Mouse (Mus musculus): ENCODE data around the gene Olfr827.

Gene Olfr827

DNA sequence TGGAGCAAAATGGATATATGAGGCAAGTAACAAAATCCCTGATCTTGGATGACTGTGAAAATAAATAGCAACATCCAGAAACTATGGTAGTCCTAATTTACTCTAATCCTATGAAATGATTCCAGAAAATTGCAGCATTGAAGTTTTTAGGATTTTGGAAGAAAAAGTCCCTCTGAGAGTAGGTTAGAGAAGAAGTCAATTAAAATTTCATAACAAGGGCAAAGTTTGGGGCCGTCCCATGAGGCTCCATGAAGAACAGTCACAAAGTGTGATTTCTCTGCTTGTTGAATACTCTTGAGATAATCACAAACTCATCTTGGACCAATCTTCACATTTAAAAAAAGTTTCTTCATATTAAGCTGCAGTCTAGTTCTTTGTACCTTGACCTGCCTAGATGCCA, at the start of gene Olfr827:
Gene Olfr827, minus strand, starts transcription at position 101 of the 400 bp plus-strand sequence.
- no peak for DNase-seq (ENCODE audit: low read depth, low spot score)

DNA sequence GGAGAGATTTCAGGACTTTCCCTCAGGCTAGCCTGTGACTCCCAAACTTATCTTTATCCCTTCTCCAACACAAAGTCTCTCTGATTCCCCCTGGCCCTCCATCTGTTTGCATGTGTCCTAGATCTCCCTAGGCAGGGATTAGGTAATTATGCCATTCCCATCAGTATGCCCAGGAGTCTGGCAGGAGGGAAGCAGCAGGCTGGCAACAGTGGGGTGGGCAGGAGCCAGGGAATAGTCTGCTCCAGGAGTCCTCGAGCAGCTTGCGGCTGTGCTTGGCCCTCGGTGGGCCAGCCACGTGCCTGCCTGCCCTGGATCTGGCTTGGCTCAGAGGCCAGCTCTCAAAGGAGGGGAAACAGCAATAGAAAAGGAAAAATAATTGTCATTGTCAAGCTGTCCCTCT, 49.0 kb upstream of the Olfr827 start:
- DNase-seq (ENCODE audit: low read depth, low spot score), result no peak

DNA sequence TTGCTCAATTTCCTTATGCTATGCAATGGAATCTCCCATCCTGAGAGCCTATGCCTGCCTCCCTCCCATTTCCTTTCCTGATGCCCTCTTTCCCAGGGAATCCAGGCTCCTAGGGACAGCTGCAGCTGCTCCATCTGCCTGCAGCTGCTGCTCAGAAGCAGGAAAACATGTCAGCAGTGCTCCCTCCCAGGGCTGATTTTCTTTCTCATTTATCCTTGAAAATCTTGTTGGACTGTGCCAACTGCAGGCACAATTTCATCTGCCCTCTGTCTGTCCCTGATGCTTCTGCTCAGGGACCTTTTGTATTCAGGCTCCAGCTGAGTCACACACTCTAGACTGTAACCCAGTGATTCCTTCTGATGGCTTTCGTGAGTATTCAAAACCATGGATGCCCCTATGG, 45.3 kb upstream of the Olfr827 start:
- no peak for DNase-seq (ENCODE audit: low read depth, low spot score)

DNA sequence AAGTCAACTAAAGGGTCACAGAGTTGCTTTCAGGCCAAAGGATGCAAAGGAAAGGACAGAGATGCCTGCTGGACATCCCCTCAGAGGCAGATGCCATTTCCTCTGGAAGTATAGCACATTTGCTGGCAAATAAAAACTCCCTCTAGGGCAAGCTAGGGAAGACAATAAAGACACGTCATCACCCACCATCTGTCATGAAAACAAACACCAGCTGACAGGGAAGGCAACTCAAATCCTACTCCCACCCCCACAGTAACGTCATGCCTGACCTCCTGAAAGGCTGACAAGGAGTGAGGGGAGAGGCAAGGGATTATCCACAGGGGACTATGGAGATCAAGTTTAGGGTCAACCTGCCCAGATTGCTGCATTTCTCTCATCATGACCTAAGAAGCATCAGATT, 30.1 kb upstream of the Olfr827 start:
- DNase-seq (ENCODE audit: low read depth, low spot score), result no peak

DNA sequence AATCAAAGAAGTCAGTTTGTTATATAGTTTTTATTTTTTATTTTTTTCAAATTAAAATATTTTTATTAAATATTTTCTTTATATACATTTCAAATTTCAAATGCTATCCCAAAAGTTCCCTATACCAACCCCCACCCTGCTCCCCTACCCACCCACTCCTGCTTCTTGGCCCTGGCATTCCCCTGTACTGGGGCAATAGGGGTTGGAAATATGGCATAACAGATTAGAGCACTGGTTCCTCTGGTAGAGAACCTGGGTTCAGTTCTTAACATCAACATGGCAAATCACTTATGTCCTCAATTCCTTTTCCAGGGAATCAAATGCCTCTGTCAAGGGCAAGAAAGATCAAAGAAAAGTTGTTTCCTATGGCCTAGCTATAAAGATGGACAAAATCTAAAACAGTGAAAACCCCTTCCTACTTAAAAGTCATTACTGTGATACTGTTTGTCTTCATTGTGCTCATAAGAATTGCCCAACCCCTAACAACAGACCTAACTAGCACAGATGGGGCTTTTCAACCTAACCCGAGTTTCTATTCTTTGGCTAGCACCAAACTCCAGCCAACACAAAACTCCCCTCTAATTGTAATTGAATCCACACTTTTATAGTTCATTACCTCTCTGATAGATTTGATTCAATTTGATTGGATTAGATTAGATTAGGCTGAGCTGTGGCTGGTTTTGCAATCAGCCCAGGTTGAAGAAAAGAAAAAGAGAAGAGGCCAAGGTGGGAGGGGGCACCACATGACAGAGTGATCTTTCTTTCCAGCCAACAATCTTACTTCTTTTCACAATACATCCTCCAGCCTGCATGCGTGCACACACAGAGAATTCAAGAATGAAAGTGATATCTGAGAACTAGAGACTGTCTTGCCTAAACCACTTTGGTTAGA, 24.4 kb upstream of the Olfr827 start:
- DNase-seq (ENCODE audit: low read depth, low spot score), result no peak

DNA sequence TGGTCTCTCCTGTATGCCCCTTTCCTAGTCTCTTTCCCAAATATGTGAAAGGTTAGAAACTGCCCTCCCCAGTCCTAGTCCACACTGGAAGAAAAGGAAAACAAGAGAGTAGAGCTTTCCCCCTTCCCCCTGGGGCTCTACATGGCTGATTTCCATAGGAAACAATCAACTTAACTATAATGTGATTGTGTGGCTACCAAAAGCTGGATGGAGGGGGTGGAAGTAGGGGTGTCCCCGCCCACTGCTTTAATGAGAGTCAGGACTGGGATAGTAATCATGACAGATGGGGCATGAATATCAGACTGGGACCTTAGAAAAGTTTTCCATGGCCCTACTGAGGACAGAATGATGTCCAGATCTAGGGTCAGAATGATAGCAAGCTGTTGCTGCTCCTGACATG, 20.4 kb upstream of the Olfr827 start:
- DNase-seq (ENCODE audit: low read depth, low spot score), result no peak

DNA sequence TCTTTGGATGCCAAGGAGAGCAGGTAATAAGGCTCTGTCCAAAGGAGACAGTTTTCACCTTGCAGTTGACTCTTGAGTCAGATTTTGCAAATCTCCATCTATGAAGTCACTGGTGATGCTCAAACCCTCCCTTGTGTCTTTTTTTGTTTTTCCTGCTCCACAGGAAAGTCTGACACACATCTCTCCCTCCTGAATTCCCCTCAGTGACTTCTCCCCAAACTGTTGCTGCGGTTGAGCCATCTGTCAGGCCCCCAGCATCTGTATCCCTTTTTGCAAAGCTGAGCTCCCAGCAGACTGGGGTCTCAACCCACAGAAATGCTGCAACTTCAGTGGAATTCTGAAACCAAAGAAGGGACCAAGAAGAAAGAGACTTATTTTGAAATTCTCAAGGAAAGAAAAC, 17.9 kb upstream of the Olfr827 start:
- DNase-seq (ENCODE audit: low read depth, low spot score), result no peak

DNA sequence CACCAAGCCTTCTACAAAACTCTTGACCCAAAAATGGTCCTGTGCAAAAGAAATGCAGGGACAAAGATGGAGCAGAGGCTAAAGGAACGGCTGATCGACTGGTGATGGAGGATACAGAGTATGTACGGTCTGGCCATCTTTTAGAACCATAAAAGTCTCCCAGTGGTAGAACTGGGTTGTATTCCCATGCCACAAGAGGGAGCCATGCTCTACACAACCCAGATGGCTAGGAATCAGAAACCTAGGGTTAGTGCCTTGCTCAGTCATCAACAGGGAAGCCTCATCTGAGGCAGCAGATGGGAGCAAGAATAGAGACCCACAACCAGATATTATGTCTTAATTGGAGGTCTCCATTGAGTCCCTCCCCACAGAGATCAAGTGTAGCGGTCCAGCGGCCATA, 15.4 kb upstream of the Olfr827 start:
- no peak for DNase-seq (ENCODE audit: low read depth, low spot score)

DNA sequence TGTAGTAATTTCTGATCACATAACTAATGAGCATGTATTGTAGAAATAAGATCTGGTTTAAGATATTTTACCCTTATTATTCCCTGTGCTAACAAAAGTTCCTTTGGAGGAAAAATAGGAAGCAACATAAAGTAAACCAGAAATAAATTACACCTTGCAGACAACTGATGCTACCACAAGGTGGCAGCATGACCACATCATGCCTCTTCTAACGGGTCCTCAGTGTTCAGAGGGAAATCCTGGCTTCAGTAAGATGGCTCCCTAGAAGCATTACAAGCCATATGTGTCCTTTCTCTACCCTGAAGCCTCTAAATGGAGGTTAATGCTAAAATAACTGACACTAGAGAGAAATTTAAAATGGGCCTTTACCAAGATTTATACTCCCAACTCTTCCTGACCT, 14.0 kb upstream of the Olfr827 start:
- DNase-seq (ENCODE audit: low read depth, low spot score), result peak; percentile 69

DNA sequence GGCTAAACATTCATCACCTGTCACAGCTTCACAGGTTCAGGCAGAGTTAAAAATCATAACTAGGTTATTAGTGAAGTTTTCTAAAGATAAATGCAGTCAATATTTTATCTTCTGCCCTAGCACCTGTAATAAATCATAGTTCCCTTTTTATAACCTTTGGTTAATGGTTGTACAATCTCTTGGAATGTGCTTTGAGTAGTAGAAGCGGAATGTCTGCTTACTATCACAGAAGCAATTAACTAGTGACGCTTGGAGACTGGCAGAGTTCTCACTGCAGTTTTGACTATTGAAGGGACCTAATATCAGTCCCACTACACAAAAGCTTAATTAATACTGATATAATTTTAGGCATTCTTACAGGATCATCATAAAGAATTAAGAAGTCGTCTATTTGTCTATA, 10.8 kb upstream of the Olfr827 start:
- DNase-seq (ENCODE audit: low read depth, low spot score), result no peak

DNA sequence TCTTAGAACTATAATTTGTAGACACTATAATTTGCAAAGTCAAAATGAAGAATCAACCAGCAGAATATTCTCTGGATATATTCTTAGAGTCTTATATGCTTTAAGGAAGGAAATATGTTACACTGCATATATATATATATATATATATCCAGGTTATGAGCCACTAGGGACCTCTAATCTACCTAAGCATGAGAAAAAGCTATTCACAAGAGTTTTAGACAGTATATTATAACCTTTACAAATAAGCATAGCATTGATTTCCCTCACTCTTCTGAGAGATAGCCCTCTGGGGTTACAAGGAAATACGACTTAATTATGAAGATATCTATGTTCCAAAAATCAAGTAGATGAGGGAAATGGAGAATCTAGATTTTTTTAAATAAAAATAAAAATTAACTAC, 30.1 kb downstream of the Olfr827 start, which contains the start of gene Olfr826:
Gene Olfr826, minus strand, starts transcription at position 101 of the 400 bp plus-strand sequence.
- no peak for DNase-seq (ENCODE audit: low read depth, low spot score)

DNA sequence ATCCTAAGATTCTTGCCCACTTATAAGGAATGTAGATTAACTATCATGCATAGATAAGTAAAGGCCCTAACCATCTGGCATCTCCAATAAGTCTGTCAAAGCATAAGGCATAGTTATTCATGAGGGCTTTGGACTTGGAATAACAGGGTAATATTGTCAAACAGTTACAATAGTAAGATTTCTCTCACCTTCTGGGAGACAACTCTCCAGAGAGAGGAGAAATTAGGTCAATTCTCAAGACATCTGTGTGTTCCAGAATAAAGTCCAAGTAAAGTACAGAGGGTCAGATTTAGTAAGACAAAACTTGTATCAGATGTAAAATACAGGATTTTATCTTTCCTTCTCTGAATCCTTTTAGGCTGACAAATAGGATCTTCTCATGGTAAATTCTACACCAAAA, 47.5 kb downstream of the Olfr827 start, which contains the start of gene Olfr825:
Gene Olfr825, minus strand, starts transcription at position 101 of the 400 bp plus-strand sequence.
- no peak for DNase-seq (ENCODE audit: low read depth, low spot score)

DNA sequence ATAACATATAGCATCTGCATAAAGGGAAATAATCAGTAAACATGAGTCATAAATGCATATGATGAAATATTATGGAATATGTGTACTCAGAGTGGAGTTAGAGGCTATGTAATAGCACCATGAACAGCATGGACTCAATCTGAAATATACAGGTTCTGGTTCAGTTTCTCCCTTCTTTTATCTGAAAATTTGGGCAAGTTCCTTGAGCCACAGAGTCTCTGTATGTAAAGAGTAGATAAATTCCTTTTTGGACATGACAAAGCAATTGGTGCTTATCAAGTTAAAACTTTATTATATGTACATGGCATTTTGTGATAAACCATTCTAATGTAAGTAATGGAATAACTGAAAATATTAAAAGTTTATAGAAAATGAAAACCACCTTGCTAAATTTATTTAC, 49.0 kb downstream of the Olfr827 start:
- no peak for DNase-seq (ENCODE audit: low read depth, low spot score)
